Mouse (Mus musculus): ENCODE measurements around the gene Qrich1. TPM values are rescaled to one million over a fixed set of nuclear protein-coding genes. Genes with fewer than 3 reads are reported as not detected.

Qrich1 gene
- polyA plus RNA-seq, 1 experiment, result 87.8 TPM

DNA sequence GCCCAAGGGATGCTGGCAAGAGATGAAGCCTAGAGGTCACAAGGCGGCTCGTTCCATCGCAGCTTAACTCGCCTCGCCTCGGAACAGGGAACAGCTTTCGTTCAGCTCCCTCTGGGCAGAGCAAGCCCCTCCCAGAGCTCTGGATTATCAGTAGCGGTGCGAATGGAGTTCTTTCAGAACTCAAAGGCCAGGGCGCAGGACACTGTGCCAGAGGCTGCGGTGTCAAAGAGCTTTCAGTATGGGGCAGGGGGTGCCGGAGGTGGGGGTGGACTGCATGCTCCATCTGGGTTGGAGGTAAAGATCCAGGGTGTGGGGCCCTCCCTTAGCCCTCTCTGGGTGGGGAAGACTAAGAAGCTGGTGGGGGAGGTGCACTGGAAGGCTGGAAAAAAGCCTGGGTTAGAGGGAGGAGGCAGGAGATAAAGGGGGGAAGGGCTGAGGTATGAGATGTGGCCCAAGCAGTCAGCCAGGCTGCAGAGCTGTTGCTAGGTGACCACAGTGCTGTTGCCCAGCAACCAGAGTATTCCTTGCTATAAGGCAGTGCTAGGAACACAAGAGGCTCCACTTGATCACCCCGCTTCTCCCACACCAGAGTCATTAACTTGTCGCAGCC, 71.1 kb downstream of the Qrich1 start:
- no peak for TF ChIP-seq GATA1 (IDR thresholded peaks at IDR 0.05; ENCODE audit: low read length)

DNA sequence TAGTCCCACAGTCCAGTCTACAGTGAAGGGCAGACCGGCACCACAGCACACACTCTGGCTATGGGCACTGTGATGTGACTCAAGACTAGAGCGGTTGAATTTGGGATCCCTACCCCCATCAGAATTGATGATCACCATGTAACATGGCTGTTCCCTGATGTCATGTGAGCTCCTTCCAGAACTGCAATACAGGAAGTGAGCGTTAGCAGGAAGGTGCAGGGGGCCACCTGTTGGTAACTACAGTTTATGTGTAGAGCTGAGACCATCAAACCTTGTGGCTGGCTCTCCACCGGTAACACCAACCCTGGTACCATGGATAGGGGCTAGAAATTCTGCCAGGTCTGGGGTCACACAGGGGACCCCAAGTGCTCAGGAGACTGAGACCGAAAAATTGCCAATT, 72.6 kb downstream of the Qrich1 start:
- TF ChIP-seq GATA1 (IDR thresholded peaks at IDR 0.05; ENCODE audit: low read length), result no peak

DNA sequence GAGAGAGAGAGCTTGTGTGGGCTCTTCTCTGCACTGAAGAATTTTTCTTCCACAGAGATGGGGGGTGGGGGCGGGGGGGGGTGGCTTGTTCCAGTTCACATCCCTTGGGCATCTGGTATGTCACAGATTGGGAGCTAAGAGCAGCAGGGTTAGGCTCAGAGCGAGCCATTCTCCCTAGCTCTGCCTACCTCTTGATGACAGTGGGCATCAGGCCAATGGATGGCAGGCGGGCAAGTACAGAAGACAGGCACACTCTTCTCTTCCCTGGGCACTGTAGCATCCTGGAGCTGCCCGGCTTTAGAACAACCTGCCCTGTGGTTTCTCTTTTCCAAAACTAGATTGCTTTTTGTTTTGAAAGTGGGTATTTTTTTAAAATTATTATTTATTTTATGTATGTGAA, 74.9 kb downstream of the Qrich1 start:
- TF ChIP-seq GATA1 (IDR thresholded peaks at IDR 0.05; ENCODE audit: low read length), result no peak

DNA sequence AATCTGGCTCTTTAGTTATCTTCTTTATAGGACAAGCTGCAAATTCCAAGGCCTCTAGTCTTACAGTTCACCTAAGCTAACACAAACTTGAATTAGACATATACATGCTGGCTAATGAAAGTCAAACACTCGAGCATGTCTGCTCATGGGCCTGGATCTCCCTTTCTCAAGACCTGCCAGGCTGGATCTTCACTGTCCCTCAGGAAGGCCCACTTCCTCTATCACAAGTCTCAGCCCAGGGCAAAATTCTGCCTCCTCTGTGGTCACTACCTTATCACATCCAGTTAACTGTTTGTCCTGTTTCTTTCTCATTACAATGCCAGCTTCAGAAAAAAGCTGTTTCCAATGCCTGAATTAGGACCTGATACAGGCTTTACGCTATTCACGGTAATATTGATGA, 77.7 kb downstream of the Qrich1 start:
- TF ChIP-seq GATA1 (IDR thresholded peaks at IDR 0.05; ENCODE audit: low read length), result no peak

DNA sequence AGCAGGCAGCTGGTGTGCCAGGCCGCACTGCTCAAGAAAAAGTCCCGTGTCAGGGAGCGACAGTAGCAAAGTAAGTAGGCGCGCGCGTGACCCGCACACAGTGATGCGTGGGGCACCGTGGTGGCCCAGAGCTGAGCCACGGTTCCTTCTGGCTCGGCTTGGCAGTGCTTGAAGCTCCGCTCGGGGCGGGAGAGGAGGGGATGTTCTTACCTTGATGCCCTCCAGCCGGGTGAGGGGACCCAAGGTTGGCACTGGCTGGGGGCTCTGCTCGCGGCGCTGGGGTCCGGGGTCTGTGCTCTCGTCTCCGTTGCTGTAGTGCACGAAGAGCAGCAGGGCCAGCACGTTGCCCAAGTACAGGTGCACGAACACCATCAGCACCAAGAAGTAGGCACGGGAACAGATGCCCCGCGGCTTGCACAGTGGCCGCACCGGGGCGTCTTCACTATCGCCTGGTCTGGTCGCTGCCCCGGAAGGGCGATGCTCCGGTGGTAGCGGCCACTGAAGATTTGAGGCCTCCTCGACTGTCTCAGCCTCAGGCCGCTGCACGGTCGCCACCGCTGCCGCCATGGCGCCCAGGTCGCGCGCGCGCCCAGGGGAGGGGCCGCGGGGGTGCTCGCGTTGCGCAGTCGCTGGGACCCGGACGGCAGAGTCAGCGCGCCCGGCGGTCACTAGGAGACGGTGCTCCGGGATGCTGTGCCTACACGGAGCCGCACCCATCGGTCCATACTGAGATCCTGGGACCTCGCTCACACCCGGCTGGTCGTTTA, 80.6 kb downstream of the Qrich1 start, which contains the start of gene P4htm:
Gene P4htm, minus strand, starts transcription at position 670 of the 767 bp plus-strand sequence.
- TF ChIP-seq GATA1 (IDR thresholded peaks at IDR 0.05; ENCODE audit: low read length), result no peak

DNA sequence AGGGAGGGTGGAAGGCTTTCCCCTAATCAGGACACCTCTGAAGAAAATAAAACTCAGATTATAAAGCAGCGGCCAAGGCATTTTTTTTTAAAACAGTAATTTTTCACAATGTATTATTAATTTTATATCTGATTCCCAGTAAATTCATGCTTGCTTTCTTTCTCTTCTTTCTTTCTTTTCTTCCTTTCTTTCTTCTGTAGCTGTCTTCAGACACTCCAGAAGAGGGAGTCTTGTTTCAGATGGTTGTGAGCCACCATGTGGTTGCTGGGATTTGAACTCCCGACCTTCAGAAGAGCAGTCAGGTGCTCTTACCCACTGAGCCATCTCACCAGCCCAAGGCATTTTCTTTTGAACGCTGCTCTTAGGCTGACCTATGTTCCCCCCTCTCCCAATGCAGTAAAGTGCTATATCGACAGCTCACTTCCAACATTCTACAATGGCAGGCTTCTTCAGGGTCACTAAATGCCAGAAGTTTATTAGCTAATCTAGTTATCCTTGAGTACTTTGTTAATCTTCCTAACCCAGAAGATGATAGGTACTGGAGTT, 82.5 kb downstream of the Qrich1 start:
- no peak for TF ChIP-seq GATA1 (IDR thresholded peaks at IDR 0.05; ENCODE audit: low read length)

DNA sequence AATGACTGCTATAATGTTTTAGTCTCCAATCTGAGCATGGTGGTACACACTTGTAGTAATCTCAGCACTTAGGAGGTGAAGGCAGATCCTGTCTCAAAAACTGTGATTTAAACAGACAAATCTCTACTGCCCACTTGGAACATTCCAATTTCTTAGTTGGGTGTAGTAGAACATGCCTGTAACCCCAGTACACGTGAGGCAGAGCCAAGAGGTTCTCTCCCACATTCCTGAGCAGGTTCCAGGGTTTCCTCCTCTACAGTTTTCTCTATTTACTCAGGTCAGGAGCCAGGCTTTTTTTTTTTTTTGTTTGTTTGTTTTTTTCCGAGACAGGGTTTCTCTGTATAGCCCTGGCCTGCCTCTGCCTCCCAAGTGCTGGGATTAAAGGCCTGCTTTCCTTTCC, 83.4 kb downstream of the Qrich1 start:
- no peak for TF ChIP-seq GATA1 (IDR thresholded peaks at IDR 0.05; ENCODE audit: low read length)

DNA sequence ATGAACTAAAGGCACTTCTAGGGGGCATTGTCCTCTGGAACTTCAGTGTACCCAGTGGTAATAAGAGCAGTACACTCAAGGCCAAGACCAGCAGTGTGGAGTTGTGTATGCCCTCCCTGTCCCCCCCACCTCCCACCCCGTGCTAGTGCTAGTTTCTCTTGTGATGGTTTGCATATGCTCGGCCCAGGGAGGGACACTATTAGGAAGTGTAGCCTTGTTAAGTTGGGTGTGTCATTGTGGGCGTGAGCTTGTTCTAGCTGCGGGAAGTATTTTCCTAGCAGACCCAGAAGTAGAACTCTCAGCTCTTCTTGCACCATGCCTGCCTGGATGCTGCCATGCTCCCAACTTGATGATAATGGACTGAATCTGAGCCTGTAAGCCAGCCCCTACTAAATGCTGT, 85.4 kb downstream of the Qrich1 start:
- no peak for TF ChIP-seq GATA1 (IDR thresholded peaks at IDR 0.05; ENCODE audit: low read length)

DNA sequence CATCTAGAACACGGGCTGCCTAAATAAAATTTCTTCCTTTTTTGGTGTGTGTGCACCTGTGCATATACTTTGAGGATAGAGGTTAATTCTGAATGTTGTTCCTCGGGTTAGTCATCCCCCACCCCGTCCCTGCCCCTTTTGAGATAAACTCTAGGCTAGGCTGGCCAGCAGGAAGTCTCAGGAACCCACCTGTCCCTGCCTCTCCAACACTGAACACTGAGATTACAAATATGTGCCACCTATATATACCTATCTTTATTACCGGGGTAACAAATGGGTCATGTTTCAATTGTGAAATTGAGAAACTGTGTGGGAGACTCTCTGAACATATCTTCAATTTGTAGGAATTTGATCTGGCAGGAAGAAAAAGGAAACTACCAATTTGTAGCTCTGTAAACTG, 92.3 kb downstream of the Qrich1 start:
- no peak for TF ChIP-seq GATA1 (IDR thresholded peaks at IDR 0.05; ENCODE audit: low read length)

Other genes with a start within 250 kb of the Qrich1 start
- 0.13 and 0.14 TPM in 2 replicates for gene Nicn1, start 226.4 kb upstream of the Qrich1 start, polyA plus RNA-seq (2012)
- gene Amt, start 220.0 kb upstream of the Qrich1 start, polyA plus RNA-seq (2012), result not detected in 2 replicates
- gene Rhoa, start 210.7 kb upstream of the Qrich1 start, polyA plus RNA-seq (2012), result 120 and 154 TPM in 2 replicates
- gene Tcta, start 210.6 kb upstream of the Qrich1 start, polyA plus RNA-seq (2012), result 1.4 and 2.4 TPM in 2 replicates
- 350 and 513 TPM in 2 replicates for gene Gpx1, start 177.9 kb upstream of the Qrich1 start, polyA plus RNA-seq (2012)
- gene Usp4, start 169.0 kb upstream of the Qrich1 start, polyA plus RNA-seq (2012), result 34.7 and 107 TPM in 2 replicates
- gene 1700102P08Rik, start 124.0 kb upstream of the Qrich1 start, polyA plus RNA-seq (2012), result 0.51 and 0.69 TPM in 2 replicates
- not detected in 2 replicates for gene Ccdc36, start 88.3 kb upstream of the Qrich1 start, polyA plus RNA-seq (2012)
- gene BC048562, start 80.3 kb upstream of the Qrich1 start, polyA plus RNA-seq (2012), result not detected in 2 replicates
- 26.4 and 34.2 TPM in 2 replicates for gene Ccdc71, start 56.3 kb upstream of the Qrich1 start, polyA plus RNA-seq (2012)
- gene Klhdc8b, start 55.2 kb upstream of the Qrich1 start, polyA plus RNA-seq (2012), result 195 and 224 TPM in 2 replicates
- 0.05 and 0.25 TPM in 2 replicates for gene Lamb2, start 37.1 kb upstream of the Qrich1 start, polyA plus RNA-seq (2012)
- gene Usp19, start 26.2 kb upstream of the Qrich1 start, polyA plus RNA-seq (2012), result 101 and 102 TPM in 2 replicates
- gene Qars, start 9.1 kb upstream of the Qrich1 start, polyA plus RNA-seq (2012), result 35.0 and 132 TPM in 2 replicates
- 146 and 164 TPM in 2 replicates for gene Impdh2, start 43.5 kb downstream of the Qrich1 start, polyA plus RNA-seq (2012)
- gene Ndufaf3, start 50.6 kb downstream of the Qrich1 start, polyA plus RNA-seq (2012), result 17.2 and 26.6 TPM in 2 replicates
- gene Dalrd3, start 53.1 kb downstream of the Qrich1 start, polyA plus RNA-seq (2012), result 76.1 and 91.0 TPM in 2 replicates
- gene Wdr6, start 61.9 kb downstream of the Qrich1 start, polyA plus RNA-seq (2012), result 14.2 and 27.4 TPM in 2 replicates
- gene P4htm, start 80.9 kb downstream of the Qrich1 start, polyA plus RNA-seq (2012), result 6.3 and 8.0 TPM in 2 replicates
- gene Arih2, start 132.6 kb downstream of the Qrich1 start, polyA plus RNA-seq (2012), result 126 and 161 TPM in 2 replicates
- gene Slc25a20, start 145.3 kb downstream of the Qrich1 start, polyA plus RNA-seq (2012), result 5.0 and 6.0 TPM in 2 replicates
- gene Prkar2a, start 172.5 kb downstream of the Qrich1 start, polyA plus RNA-seq (2012), result 0.02 TPM in 1 of 2 replicates, not detected in the other